Mouse (Mus musculus): ENCODE measurements around the gene Hoxd4.

DNA sequence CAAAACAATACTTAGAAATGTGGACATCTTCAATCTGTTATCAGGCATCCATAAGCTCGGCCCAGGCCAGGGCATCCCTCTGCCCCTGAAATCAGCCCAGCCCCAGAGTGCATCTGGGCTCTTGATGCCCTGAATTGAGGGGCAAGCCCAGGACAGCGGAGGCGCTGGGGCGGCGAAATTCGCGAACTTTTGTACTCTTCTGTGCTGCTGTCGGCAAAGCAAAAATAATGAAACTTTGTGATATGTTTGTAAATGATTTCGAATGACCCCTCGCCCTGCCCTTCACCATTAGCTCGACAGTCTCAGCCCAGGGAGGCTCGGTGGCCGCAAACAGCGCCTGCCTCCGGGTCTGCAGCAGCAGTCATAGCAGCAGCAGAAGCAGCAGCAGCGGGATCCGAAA is 13.4 kb downstream of the Hoxd4 start:
- no peak for TF ChIP-seq CTCF (IDR thresholded peaks at IDR 0.05; ENCODE audit: control insufficient read depth, insufficient read depth, insufficient read length)
- TF ChIP-seq USF1 (IDR thresholded peaks at IDR 0.05; ENCODE audit: low read depth), result no peak
- TF ChIP-seq MAX (IDR thresholded peaks at IDR 0.05), result no peak
- no peak for TF ChIP-seq MYOD1 (IDR thresholded peaks at IDR 0.05; ENCODE audit: control insufficient read depth, insufficient read length, low read depth)
- TF ChIP-seq FOSL1 (IDR thresholded peaks at IDR 0.05; ENCODE audit: insufficient read depth, low read length, poor library complexity, severe bottlenecking), result no peak
- TF ChIP-seq CEBPB (IDR thresholded peaks at IDR 0.05; ENCODE audit: low read depth), result no peak

All from C2C12 (cell line).